Mouse (Mus musculus) retina, embryonic 14.5 days (tissue): Measurements from ENCODE around the gene App.
A peak's percentile ranks its signal among the peaks of the same experiment; 100 is the strongest.

ENCODE experiments used
- DNase-seq: peaks from one replicate; pipeline ENCODE4 v3.0.0-alpha.2; 2015; ENCODE audit warnings: low spot score

The App gene

GRCm38 (mm10) chr16:85075330-85075729, 98.2 kb downstream of the App start:
- no peak for DNase-seq

GRCm38 (mm10) chr16:85074889-85075288, 98.7 kb downstream of the App start:
- no peak for DNase-seq

- no peak for DNase-seq
Measured at GRCm38 (mm10) chr16:85072624-85073023, 100.9 kb downstream of the App start.

GRCm38 (mm10) chr16:85071791-85072190, 101.8 kb downstream of the App start:
- DNase-seq, result no peak

GRCm38 (mm10) chr16:85071248-85071647, 102.3 kb downstream of the App start:
- DNase-seq, result no peak

- DNase-seq, result no peak
Measured at GRCm38 (mm10) chr16:85067254-85067893, 106.2 kb downstream of the App start.

- no peak for DNase-seq
Measured at GRCm38 (mm10) chr16:85066227-85066626, 107.3 kb downstream of the App start.

GRCm38 (mm10) chr16:85064800-85065199, 108.8 kb downstream of the App start:
- DNase-seq, result no peak

GRCm38 (mm10) chr16:85062732-85063131, 110.8 kb downstream of the App start:
- DNase-seq, result no peak

- DNase-seq, result no peak
Measured at GRCm38 (mm10) chr16:85061725-85062124, 111.8 kb downstream of the App start.

GRCm38 (mm10) chr16:85058138-85058537, 115.4 kb downstream of the App start:
- DNase-seq, result no peak

- DNase-seq, result no peak
Measured at GRCm38 (mm10) chr16:85056212-85056611, 117.4 kb downstream of the App start.

GRCm38 (mm10) chr16:85053996-85054395, 119.6 kb downstream of the App start:
- DNase-seq, result no peak

GRCm38 (mm10) chr16:85047310-85047709, 126.3 kb downstream of the App start:
- DNase-seq, result no peak

- DNase-seq, result peak; percentile 40
Measured at GRCm38 (mm10) chr16:85041153-85041959, 132.2 kb downstream of the App start.

GRCm38 (mm10) chr16:85038731-85039130, 134.8 kb downstream of the App start:
- no peak for DNase-seq

- no peak for DNase-seq
Measured at GRCm38 (mm10) chr16:85037969-85038644, 135.5 kb downstream of the App start.

GRCm38 (mm10) chr16:85035815-85036214, 137.8 kb downstream of the App start:
- DNase-seq, result no peak

- DNase-seq, result no peak
Measured at GRCm38 (mm10) chr16:85033747-85034146, 139.8 kb downstream of the App start.

GRCm38 (mm10) chr16:85030810-85031209, 142.8 kb downstream of the App start:
- no peak for DNase-seq

- DNase-seq, result no peak
Measured at GRCm38 (mm10) chr16:85028396-85028795, 145.2 kb downstream of the App start.

GRCm38 (mm10) chr16:85024706-85025105, 148.9 kb downstream of the App start:
- no peak for DNase-seq

GRCm38 (mm10) chr16:85023106-85023505, 150.5 kb downstream of the App start:
- no peak for DNase-seq
